Mouse (Mus musculus) c-Kit-positive CD71-negative TER-119-negative erythroid progenitor cells, embryonic 14.5 days (primary cell): ENCODE measurements at regions not wholly inside any gene's neighbourhood (a gene's known extent, or its start where the extent isn't known, plus 50 kb on each side); places are given as distances from the start of the nearest gene placed in this dataset.

Experiments used
- DNase-seq: peaks from one replicate; pipeline ENCODE4 v3.0.0-alpha.2; 2013; ENCODE audit warnings: low read depth

- DNase-seq, result no peak
These were observed 401.6 kb upstream of the Nmur2 start for GRCm38 (mm10) chr11:56442381-56442780.

- DNase-seq, result no peak
These were observed 400.3 kb upstream of the Nmur2 start for GRCm38 (mm10) chr11:56441071-56441470.

GRCm38 (mm10) chr11:56431089-56431488 is 390.3 kb upstream of the Nmur2 start:
- no peak for DNase-seq

- DNase-seq, result no peak
These were observed 344.0 kb upstream of the Nmur2 start for GRCm38 (mm10) chr11:56384761-56385160.

GRCm38 (mm10) chr11:56377535-56377934 is 336.7 kb upstream of the Nmur2 start:
- DNase-seq, result no peak

GRCm38 (mm10) chr11:56374329-56374728 is 333.5 kb upstream of the Nmur2 start:
- DNase-seq, result no peak

- DNase-seq, result no peak
These were observed 332.8 kb upstream of the Nmur2 start for GRCm38 (mm10) chr11:56373624-56374023.

- no peak for DNase-seq
These were observed 316.9 kb upstream of the Nmur2 start for GRCm38 (mm10) chr11:56357690-56358089.

GRCm38 (mm10) chr11:56351798-56352366 is 311.1 kb upstream of the Nmur2 start:
- DNase-seq, result no peak

GRCm38 (mm10) chr11:56351231-56351630 is 310.4 kb upstream of the Nmur2 start:
- DNase-seq, result no peak

GRCm38 (mm10) chr11:56349766-56350165 is 309.0 kb upstream of the Nmur2 start:
- no peak for DNase-seq

- DNase-seq, result no peak
These were observed 307.6 kb upstream of the Nmur2 start for GRCm38 (mm10) chr11:56348408-56348807.

- no peak for DNase-seq
These were observed 302.3 kb upstream of the Nmur2 start for GRCm38 (mm10) chr11:56343083-56343482.

- DNase-seq, result no peak
These were observed 300.9 kb upstream of the Nmur2 start for GRCm38 (mm10) chr11:56341731-56342130.

- no peak for DNase-seq
These were observed 300.2 kb upstream of the Nmur2 start for GRCm38 (mm10) chr11:56341040-56341439.

GRCm38 (mm10) chr11:56338511-56338910 is 297.7 kb upstream of the Nmur2 start:
- DNase-seq, result no peak

- no peak for DNase-seq
These were observed 295.1 kb upstream of the Nmur2 start for GRCm38 (mm10) chr11:56335937-56336336.

- no peak for DNase-seq
These were observed 279.5 kb upstream of the Nmur2 start for GRCm38 (mm10) chr11:56320293-56320692.

GRCm38 (mm10) chr11:56315221-56315987 is 274.6 kb upstream of the Nmur2 start:
- DNase-seq, result no peak

- no peak for DNase-seq
These were observed 268.7 kb upstream of the Nmur2 start for GRCm38 (mm10) chr11:56309549-56309948.

GRCm38 (mm10) chr11:56308383-56309105 is 267.7 kb upstream of the Nmur2 start:
- no peak for DNase-seq

- no peak for DNase-seq
These were observed 266.2 kb upstream of the Nmur2 start for GRCm38 (mm10) chr11:56307051-56307450.
